Mouse (Mus musculus) mouse trophoblast stem cell (cell line): ENCODE measurements around the gene Opn5.

Experiments used
- in situ Hi-C, 2 experiments: fragments of 300-500 bp; cut with MseI, MboI; formaldehyde crosslinking; loops; 2 replicates in 1 of 2; 3 replicates in 1 of 2; pipeline ENCODE4 v1.15.1; 2025

Opn5 gene

DNA sequence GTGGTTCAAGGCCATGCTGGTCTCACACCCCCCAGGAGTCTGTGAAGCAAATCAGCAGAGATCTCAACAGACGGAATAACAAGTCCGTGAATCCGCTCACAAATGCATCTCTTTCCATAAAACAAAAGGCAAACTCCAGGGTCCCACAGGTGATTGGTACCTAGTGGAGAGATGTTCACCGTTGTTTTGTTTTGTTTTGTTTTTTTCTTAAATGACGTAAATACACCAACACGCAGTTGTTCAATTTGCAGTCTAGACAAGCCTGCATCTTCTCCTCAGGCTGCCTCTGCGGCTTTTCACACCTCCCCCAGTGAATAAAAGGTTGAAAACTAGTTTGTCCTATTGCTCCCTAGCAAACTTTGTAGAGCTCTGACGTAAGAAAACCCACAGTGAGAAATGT is at the start of gene Opn5:
Opn5 (minus strand) TSS at position 101 of the 400 bp plus-strand sequence.
- in situ Hi-C loops = no loop called here

DNA sequence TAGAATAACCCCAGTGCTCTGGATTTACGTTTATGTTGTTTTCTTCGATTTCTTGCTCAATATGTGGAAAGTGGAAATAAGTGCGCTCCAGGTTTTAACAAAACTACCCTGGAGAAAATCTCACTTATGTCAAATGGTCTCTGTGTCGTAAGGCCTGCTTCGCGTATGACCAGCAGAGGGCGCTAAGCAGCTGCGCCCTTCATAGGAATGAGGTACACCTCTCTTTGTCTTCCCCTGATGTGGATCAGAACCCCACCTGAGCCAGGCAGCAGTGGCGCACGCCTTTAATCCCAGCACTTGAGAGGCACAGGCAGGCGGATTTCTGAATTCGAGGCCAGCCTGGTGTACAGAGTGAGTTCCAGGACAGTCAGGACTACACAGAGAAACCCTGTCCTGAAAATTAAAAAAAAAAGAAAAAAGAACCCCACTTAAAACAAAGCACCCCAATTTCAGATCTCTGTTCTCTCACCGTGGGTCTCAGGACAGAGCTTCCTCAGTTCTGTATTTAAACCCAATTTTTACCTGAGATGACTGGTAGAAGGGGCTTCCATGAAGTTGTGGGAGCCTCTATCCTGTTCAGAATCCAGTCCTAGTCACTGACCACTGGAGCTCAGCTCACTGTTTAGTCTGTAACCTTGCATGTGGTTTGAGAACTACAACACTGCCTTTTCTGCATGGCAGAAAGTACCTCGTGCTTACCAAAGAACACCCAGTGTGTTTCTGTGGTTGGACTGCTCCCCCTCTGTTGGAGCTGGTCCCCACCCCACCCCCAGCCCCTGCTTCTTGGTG is 47.6 kb upstream of the Opn5 start:
- in situ Hi-C loops = loop anchor here in 1 of 2 experiments (25.0 kb wide), 1 partner anchor 128 kb away; no protein-coding TSS in a partner anchor

DNA sequence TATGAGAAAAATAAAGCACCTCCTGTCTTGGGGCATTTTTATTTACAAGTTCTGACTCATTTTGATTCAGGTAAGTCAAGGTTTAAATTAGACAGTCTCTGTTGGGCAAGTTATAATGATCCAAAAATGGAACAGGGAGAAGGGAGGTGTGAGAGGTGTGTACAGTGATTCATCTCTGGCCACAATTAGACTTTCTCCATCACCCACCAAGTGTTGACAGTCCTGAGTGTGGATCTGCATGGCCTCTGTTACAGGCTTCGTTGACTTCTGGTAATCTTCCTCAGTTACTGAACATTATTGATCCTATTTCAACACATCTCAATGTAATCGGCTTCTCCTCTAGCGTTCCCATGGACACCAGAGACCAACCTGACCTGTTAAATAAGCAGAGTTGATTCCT is 32.2 kb upstream of the Opn5 start:
- in situ Hi-C loops = no loop called here

DNA sequence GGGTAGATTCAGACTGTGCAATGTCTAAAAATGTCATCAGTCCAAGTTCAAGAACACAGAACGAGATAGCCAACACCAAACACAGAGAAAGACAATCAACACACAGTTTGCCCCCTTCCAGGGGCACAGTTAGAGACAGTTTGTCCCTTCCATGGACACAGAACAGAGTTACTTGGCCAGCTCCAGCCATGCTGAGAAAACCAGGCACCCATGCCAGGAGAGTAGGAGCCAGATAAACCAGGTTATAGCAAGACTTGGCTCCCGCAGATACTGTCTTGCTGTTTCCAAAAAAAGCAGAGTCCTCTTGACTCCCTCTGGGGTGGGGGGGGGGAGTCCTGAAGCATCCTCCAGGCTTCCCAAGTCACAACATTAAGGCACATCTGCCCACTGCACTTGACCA is 19.0 kb upstream of the Opn5 start:
- in situ Hi-C loops = no loop called here

DNA sequence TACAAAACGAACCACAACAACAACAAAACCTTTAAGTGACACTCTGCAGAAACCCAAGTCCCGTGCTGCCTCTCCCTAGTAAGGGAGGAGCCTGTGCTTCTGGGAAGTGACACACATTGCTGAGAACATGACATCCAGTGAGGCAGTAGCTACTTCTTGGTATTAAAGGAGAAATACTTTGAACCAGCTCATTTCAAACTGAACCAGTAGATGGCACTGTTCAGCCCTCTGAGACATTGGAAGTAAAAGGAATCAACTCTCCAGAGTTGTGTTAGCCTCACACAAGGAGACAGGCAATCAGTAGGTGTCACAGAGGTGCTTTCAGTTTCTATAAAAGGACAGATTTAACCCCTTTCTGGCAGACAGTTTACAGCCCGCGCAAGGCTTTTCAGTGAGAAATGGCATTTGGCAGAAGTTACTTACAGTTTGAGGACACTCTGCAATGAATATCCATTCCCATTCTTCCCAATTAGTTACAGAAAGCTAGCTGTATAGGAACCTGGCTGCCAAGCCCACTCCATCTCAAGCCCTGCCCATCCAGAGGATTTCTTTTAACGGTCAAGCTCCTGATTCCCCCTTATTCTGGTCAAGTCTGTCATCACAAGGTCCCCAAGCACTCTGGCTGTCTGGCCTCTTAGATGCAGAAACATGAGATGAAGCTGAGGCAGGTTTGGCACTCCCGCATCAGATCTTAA is 2.0 kb upstream of the Opn5 start:
- in situ Hi-C loops = no loop called here

DNA sequence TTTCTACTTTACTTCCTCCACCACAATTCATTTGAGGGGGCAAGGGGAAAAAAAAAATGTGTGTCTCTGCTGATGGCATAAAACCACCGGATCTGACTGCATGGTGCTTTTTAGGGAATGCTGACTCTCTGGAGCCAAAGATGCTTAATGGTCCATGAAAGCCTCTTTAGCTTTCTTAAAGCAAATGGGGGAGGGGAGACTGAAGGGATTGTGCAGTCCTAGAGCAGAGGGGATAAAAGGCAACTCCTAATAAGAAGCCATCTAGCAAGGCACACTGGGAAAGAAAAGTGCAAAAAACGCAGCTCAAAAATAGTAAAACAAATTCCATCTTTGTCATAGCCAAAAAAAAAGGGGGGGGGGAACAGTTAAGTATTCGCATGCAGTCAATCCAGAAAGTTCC is 2.9 kb downstream of the Opn5 start:
- in situ Hi-C loops = no loop called here

DNA sequence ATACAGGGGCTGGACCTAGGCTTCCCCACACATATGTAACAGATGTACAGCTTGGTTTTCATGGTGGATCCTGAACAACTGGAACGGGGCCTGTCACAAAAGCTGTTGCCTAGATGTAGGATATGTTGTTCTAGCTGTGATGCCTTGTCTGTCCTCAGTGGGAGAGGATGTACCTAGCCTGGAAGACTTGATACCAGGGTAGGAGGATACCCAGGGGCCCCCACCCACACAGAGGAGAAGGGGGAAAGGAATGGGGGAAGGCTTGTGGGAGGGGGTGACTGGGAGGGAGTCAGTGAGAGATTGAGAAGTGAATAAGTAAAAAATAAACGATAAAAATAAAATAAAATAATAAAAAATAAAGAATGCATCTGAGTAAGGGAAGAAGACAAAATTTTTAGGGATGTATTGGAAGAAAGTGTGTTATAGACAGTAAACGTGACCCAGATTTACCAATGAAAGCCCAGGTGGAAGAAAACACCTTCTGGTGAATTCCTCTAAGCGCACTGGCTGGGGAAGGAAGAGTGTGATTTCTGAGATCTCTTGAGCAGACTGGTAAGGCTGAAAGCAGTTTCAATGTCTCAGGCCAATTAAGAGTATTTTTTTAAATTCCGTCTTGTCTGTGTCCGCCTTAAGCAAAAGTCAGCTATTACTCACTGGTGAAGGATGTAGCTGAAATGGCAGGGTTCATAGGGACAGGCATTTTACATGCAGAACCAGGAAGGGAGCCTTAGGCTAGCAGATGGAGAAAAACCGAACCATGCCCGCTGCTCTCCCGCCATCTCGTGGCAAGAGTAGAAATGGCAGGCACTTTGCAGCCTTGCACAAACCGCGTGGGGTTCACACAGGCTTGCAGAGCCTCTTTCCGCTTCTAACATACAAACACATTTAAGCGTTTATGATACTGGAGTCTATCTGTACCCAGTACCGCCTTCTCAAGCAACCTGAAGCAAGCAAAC is 8.1 kb downstream of the Opn5 start:
- in situ Hi-C loops = no loop called here

DNA sequence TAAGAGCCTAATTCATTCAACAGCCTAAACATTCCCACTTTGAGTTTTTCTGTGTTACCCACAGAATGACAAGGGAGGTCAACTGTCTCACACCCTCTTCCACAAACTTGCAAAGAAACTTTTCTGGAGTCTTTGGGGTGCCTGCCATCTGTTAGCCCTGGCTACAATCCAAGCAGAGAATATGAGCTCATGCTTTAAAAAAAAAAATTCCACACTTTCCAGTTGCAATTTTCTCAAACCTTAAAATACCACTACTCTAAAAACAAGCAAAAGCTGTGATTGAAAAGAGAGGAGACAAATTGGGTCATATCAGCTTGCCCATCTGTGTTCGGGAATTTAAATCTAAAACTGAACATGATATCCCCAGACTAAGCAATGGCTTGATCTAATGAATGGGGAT is 24.7 kb downstream of the Opn5 start:
- in situ Hi-C loops = no loop called here

DNA sequence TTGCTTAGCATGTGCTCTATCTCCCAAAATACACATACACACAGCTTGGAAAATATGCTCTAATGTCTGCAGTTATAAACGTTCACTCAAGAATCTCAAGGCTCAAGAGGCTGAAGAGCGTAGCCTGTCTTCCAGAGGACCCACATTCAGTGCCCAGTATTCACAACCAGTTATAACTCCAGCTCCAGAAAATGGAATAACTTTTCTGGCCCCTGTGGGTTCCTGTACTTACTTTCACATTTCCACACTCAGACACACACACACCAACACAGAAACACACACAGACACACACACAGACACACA is 28.2 kb downstream of the Opn5 start:
- in situ Hi-C loops = no loop called here

DNA sequence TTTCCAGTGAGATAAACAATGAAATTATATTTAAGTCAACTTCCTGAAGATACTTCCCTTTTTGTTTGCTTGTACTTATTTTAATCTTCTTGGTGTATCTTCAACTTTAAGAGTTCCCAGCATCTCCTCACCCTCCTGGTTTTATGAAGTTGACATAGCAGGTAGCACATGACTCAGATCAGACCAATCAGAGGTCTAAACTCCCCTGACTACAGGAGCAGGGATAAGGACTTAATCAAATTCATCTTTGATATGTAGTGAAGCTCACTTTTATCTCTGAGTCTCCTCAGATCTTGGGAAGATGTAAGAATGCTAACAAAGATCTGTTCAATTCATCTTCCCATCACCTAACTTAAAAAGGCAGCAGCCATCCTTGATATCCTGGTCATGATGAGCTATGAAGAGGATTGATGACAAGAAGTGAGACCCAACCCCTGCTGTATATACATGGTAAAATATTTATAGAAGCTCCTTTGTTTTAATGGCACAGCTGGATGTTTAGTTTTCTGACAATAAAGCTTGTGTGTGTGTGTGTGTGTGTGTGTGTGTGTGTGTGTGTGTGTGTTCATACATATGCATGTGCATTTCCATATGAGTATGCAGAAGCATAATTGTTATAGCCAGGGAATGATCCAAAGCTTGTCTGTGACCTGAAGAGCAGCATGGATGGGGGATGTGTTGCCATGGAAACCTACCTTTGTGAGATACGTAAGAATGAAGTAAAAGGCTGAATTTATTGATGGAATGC is 28.7 kb downstream of the Opn5 start:
- in situ Hi-C loops = no loop called here

DNA sequence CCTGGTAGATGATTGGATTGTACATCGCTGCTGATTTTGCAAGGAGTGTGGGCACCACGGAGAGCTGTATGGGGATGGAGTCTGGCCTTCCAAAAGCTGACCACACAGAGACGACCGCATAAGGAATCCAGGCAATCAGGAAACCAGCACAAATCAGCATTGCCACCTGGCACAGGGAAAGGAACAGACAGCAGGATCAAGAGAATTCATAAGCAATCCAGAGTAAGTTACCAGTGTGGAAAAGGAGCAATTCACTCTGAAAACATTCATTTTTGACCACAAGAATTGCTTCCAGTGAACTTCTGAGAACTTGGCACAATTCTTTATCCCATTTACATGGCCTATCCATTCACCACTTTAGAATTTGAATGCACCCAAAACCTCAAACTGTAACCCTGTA is 30.6 kb downstream of the Opn5 start:
- in situ Hi-C loops = no loop called here

DNA sequence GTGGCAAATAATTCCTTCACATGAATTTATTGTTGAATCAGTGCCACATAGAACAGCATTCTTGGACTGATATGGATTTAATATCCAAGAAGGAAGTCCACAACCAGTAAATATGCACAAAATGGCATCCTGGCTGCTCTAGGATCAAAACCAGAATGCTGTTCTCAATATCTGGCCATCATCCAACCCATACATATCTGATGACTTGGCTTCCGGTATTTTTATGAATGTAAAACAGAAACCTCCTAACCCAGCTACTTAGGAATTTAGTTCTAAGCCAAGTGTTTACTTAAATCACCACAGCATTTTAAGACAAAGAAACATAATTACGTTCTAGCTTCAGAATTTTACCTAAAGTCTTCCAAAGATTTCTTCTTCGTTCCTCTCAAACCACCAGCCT is 31.0 kb downstream of the Opn5 start:
- in situ Hi-C loops = no loop called here

DNA sequence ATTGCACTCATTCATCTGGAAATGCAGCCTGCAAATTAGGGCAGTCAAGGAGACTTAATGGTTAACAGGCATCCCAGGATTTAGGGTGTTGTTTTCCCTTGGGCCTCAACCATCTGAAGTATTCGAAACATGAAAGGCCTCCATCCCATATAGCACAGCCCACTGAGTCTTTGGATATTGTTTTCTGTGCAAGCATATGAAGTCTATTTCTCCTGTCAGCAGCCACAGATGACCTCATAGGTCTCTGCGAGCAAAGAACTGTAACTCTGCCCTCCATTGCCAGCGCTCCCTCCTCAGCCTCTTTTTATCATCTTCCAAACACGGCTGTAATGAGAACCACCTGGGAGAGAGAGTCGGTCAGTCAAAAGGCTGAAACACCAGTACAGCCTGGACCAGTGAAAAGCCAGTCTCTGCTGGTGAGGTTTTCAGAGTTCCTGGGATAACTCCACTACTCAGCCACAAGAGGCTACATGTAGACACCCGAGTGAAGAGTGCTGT is 34.5 kb downstream of the Opn5 start:
- in situ Hi-C loops = no loop called here

DNA sequence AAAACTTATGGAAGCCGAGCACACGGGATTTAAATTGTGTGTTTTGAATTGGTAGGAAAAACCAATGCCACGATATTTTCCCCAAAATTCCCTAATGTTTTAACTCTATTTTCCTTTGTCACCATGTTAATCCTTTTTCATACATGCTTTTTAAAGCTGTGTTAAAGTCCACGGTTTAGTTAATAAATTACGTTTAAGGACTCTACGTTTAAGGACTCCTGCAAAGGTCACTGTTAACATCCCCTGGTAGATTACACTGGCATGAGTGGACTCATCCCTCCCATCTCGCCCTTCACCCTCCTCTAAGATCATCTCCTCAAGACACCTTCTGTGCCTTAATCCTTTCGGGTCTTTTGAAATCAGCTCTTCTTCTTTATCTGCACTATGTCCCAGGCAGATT is 37.4 kb downstream of the Opn5 start:
- in situ Hi-C loops = no loop called here

DNA sequence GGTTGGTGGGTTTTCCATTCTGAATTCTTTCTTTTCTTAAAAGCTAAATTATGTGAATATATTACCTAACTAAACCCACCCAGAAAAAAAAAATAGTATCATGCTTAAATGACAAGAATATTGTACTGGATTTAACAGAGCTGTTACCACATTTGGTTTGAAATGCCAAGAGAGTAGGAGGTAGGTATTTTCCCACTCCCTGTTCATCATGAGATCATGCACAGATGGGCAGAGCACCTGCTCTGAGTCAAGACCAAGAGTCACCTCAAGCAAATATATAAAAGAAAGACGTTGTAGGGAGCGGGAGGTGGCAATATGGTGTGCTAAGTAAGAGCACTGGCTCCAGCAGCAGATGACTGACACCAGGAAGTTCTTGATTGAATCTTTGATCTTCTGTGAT is 61.6 kb downstream of the Opn5 start:
- in situ Hi-C loops = no loop called here

DNA sequence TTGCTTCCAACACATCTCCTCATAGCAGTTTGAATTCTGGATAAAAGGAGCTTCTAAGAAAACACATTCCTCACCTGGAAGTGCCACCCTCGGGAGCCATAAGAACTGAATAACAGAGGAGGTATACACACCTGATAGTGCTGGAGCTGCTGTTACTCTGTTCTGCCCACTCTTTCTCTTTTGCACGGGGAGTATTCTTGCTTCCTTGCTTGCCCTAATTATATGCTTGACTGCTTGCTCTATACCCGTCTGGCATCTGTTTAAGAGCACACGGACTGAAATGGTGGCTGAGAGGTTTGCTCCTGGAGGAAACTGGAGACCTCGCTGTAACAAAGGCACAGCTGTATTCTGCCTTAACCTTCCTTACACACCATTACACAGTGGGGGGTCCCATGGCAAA is 81.0 kb downstream of the Opn5 start:
- in situ Hi-C loops = no loop called here

DNA sequence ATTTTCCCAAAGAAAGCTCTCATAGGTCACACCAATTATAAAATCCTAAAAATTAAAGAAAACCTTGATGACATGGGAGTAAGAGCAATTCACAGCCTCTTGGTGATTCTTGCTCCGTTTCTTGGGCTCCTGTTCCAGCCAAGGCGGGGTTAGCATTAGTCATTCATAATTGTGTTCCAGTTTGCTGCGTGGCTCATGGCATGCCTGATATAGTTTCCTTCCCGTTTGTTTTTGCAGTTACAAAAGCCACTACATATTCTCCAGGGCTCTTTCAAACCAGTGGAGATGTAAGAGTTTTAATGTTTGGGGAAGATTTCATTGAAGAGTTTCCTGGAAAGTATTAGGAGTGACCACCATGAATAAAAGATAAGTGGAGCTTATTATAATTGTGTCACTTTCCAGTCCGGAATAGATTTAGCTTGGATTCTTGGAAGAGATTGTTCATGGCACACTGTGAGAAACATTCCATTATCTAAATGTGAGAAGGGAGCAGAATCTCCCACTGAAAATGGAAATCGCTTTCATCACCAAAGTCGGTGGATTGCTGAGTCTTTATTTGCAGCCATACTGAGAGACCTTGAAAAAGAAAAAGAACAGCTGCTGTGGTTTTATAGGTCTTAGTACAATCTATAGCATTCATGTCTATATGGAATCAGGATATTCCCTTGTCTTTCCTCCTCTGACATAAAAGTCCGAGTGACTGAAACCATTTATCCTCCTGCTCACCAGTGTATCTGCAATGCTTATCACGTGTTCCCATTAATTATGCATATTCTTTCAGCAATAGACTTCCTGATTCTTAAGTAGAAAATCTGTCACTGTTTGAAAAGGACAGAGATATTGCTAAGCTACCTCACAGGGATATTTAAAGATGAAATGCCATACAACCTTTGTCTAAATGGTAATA is 101.6 kb downstream of the Opn5 start:
- in situ Hi-C loops = no loop called here
